Mouse (Mus musculus): ENCODE results near the gene Slc2a9. TPM values are rescaled to one million over a fixed set of nuclear protein-coding genes. Genes with fewer than 3 reads are reported as not detected.

Gene Slc2a9
- polyA plus RNA-seq, 1 experiment from 2014 or later: 2.4 TPM

DNA sequence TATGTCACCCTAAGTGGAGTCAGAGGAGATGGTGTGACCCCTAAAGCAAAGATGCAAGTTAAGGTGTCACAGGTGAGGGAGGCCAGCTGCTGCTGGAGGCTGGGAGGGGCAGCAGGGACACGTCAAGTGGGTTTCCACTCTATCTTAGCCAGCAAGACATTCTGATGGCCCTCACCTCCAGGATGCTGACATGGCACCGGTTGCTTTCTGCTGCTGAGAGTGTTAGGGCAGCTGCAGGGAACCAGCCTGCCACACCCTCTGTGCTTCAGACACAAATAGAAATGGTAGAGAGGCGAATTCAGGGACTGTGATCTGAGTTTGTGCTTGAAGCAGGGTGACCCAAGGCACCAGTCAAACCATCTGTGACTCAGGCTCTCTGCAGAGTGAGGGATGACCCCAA is 193.1 kb downstream of the Slc2a9 start:
- H3K4me2 ChIP-seq (replicated peaks; ENCODE audit: low read depth, low read length): no peak overlapping the region
- H3K9ac ChIP-seq (replicated peaks; ENCODE audit: low read length): no peak overlapping the region
- H3K4me3 ChIP-seq (ENCODE audit: low read length): no peak overlapping the region
- ATAC-seq (ENCODE audit: low FRiP score, low TSS enrichment): no peak
- H3K27me3 ChIP-seq (ENCODE audit: insufficient read depth, low read length): peaks cover 8% of the 10 kb centered on the region; the same call in 1 of the 2 replicates
- no peaks in the 10 kb centered on the region for H3K36me3 ChIP-seq (ENCODE audit: insufficient read depth, low read length)
- H3K4me1 ChIP-seq (ENCODE audit: insufficient read depth, low read length): no peaks in the 10 kb centered on the region
- H3K9me3 ChIP-seq (ENCODE audit: low read length): no peaks in the 10 kb centered on the region
- 63% methylated on average over 3 of the region's 3 CpGs for WGBS
- H3K27ac ChIP-seq (ENCODE audit: low read length): no peak overlapping the region

DNA sequence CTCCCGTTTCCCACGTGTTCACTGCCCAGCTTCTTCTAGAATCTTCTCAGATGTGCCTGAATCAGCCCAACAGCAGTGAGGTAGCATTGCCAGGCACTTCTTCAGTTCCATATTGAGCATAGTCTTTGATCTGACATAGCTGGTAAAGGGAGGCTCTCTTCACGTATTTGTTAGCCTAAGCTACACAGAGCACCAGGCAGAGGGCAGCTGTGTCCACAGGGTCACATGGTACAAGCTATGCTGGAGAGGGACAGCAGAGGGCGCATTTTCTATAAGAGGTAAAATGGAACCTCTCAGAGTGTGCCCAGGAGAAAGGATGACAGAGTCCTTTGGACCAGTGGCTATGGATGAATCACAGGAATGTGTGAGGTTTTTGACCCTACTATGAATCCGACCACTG is 194.1 kb downstream of the Slc2a9 start:
- 54% methylated on average over 5 of the region's 5 CpGs for WGBS
- H3K36me3 ChIP-seq (ENCODE audit: insufficient read depth, low read length): no peaks in the 10 kb centered on the region

DNA sequence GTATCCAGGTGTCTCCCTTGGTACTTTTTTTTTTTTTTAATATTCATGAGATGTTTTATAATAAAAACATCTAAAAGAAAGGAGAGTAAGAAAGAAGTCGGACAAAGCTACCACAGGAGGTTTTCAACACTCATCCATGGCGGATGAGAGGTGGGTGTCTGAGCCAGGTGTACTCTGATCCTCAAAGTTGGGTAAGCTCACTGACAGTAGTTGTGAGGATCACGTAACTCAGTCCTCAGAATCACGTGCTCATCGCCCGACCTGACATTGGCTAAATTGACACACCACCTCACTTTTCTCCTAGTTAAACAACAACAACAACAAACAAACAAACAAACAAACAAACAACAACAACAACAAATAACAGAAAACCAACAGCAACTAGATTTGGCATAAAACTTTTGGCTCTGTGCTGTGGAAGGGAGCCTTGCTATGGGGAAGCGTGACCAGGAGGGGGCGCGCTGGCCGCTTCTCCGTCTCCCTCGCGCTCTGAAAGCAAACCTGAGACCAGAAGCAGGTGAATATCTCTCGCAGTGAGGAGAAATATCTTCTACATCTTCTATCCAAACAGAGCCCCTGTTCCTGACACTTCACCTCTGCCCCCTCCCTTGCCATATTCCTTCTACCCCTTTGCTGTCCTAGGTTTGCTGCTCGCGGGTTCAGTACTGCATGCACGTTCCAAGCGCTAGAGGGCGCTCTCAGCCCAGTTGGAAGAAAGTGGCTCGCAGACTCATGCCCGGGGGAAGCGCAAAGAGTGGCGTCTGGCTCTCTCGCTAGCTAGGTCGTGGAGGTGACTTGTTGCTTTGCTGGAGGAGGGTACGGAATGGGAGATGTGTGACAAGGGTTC is 195.5 kb downstream of the Slc2a9 start:
- 9% methylated on average over 26 of the region's 26 CpGs for WGBS
- no peak overlapping the region for H3K27ac ChIP-seq (ENCODE audit: low read length)
- no peak overlapping the region for H3K9ac ChIP-seq (replicated peaks; ENCODE audit: low read length)
- H3K9me3 ChIP-seq (ENCODE audit: low read length): no peaks in the 10 kb centered on the region
- peak overlapping the region; percentile 45 for H3K4me3 ChIP-seq (ENCODE audit: low read length)
- peak overlapping the region; percentile 59 for H3K4me2 ChIP-seq (replicated peaks; ENCODE audit: low read depth, low read length)
- ATAC-seq (ENCODE audit: low FRiP score, low TSS enrichment): peak; percentile 84
- peaks cover 8% of the 10 kb centered on the region; the same call in 1 of the 2 replicates for H3K27me3 ChIP-seq (ENCODE audit: insufficient read depth, low read length)
- no peaks in the 10 kb centered on the region for H3K36me3 ChIP-seq (ENCODE audit: insufficient read depth, low read length)
- no peaks in the 10 kb centered on the region for H3K4me1 ChIP-seq (ENCODE audit: insufficient read depth, low read length)

More for the DNA sequence above, 194.1 kb downstream of the Slc2a9 start:
- Histone ChIP-seq H3K4me3 (ENCODE audit: low read length) (no peak overlapping the region), H3K27ac (ENCODE audit: low read length) (no peak overlapping the region), H3K27me3 (ENCODE audit: insufficient read depth, low read length) (peaks cover 8% of the 10 kb centered on the region; the same call in 1 of the 2 replicates), H3K4me1 (ENCODE audit: insufficient read depth, low read length) (no peaks in the 10 kb centered on the region), H3K9me3 (ENCODE audit: low read length) (no peaks in the 10 kb centered on the region), H3K4me2 (replicated peaks; ENCODE audit: low read depth, low read length) (no peak overlapping the region), H3K9ac (replicated peaks; ENCODE audit: low read length) (no peak overlapping the region)
- peak; percentile 58 for ATAC-seq (ENCODE audit: low FRiP score, low TSS enrichment)

- Histone ChIP-seq H3K4me3 (ENCODE audit: low read length) (no peak overlapping the region), H3K4me2 (replicated peaks; ENCODE audit: low read depth, low read length) (no peak overlapping the region), H3K27me3 (ENCODE audit: insufficient read depth, low read length) (peaks cover 8% of the 10 kb centered on the region; the same call in 1 of the 2 replicates), H3K36me3 (ENCODE audit: insufficient read depth, low read length) (no peaks in the 10 kb centered on the region), H3K9ac (replicated peaks; ENCODE audit: low read length) (no peak overlapping the region), H3K9me3 (ENCODE audit: low read length) (no peaks in the 10 kb centered on the region), H3K27ac (ENCODE audit: low read length) (no peak overlapping the region), H3K4me1 (ENCODE audit: insufficient read depth, low read length) (no peaks in the 10 kb centered on the region)
- no peak for ATAC-seq (ENCODE audit: low FRiP score, low TSS enrichment)
- 69% methylated on average over 2 of the region's 2 CpGs for WGBS
Observed at GRCm38 (mm10) chr5:38305241-38305640, 197.7 kb downstream of the Slc2a9 start.

DNA sequence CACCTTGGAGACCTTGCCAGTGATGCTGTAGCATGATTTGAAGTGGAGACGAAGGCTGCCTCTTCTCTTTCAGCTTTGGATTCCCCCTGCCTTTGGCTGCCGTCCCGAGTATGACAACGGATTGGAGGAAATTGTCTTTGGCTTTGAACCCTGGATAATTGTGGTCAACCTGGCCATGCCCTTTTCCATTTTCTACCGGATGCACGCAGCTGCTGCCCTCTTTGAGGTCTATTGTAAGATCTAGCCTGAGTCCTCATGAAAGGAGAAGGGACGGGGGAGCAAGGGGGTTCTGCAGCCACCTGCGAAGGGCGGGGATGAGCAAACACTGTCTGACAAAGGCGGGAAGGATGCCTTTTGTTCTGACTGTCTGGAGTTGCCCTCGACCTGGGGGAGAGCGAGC is 200.3 kb downstream of the Slc2a9 start:
- Histone ChIP-seq H3K4me3 (ENCODE audit: low read length) (no peak overlapping the region), H3K27ac (ENCODE audit: low read length) (no peak overlapping the region), H3K36me3 (ENCODE audit: insufficient read depth, low read length) (no peaks in the 10 kb centered on the region), H3K4me1 (ENCODE audit: insufficient read depth, low read length) (no peaks in the 10 kb centered on the region), H3K9me3 (ENCODE audit: low read length) (no peaks in the 10 kb centered on the region), H3K4me2 (replicated peaks; ENCODE audit: low read depth, low read length) (no peak overlapping the region), H3K9ac (replicated peaks; ENCODE audit: low read length) (no peak overlapping the region), H3K27me3 (ENCODE audit: insufficient read depth, low read length) (no peaks in the 10 kb centered on the region)
- no peak for ATAC-seq (ENCODE audit: low FRiP score, low TSS enrichment)
- WGBS: 45% methylated on average over 12 of the region's 12 CpGs

GRCm38 (mm10) chr5:38301761-38302411 is 201.1 kb downstream of the Slc2a9 start:
- Histone ChIP-seq H3K27ac (ENCODE audit: low read length) (no peak overlapping the region), H3K9ac (replicated peaks; ENCODE audit: low read length) (no peak overlapping the region), H3K36me3 (ENCODE audit: insufficient read depth, low read length) (no peaks in the 10 kb centered on the region), H3K27me3 (ENCODE audit: insufficient read depth, low read length) (no peaks in the 10 kb centered on the region), H3K4me1 (ENCODE audit: insufficient read depth, low read length) (no peaks in the 10 kb centered on the region), H3K9me3 (ENCODE audit: low read length) (no peaks in the 10 kb centered on the region), H3K4me3 (ENCODE audit: low read length) (no peak overlapping the region), H3K4me2 (replicated peaks; ENCODE audit: low read depth, low read length) (no peak overlapping the region)
- ATAC-seq (ENCODE audit: low FRiP score, low TSS enrichment): no peak
- WGBS: 89% methylated on average over 12 of the region's 12 CpGs

Other genes starting within 250 kb of the Slc2a9 start
- gene Tmem128, start 243.0 kb downstream of the Slc2a9 start, polyA plus RNA-seq (2015; fragmentation: Nextera tagmentation; extraction: Ambion mirVana): 90.3 and 93.5 TPM in 2 replicates
- gene Otop1, start 227.2 kb downstream of the Slc2a9 start, polyA plus RNA-seq (2015; fragmentation: Nextera tagmentation; extraction: Ambion mirVana): not detected in 2 replicates
- gene Drd5, start 183.8 kb downstream of the Slc2a9 start, polyA plus RNA-seq (2015; fragmentation: Nextera tagmentation; extraction: Ambion mirVana): not detected in 2 replicates
- gene Wdr1, start 60.1 kb upstream of the Slc2a9 start, polyA plus RNA-seq (2015; fragmentation: Nextera tagmentation; extraction: Ambion mirVana): 236 and 251 TPM in 2 replicates
- gene Zfp518b, start 181.7 kb upstream of the Slc2a9 start, polyA plus RNA-seq (2015; fragmentation: Nextera tagmentation; extraction: Ambion mirVana): 17.1 and 19.8 TPM in 2 replicates